Mouse (Mus musculus) urinary bladder, postnatal 25 days (tissue): ENCODE data around the gene Rcc1.

ENCODE experiments used
- DNase-seq: peaks from one replicate; pipeline ENCODE4 v3.0.0; 2022; ENCODE audit warnings: low spot score

Rcc1 gene

GRCm38 (mm10) chr4:132355403-132355802 lies 2.0 kb upstream of the Rcc1 start:
- no peak for DNase-seq

- DNase-seq, result peak; percentile 68
Measured at GRCm38 (mm10) chr4:132354571-132354970, 1.2 kb upstream of the Rcc1 start.

GRCm38 (mm10) chr4:132352739-132353138 lies 666 bp downstream of the Rcc1 start:
- no peak for DNase-seq

- no peak for DNase-seq
Measured at GRCm38 (mm10) chr4:132351401-132351800, 2.0 kb downstream of the Rcc1 start.

- DNase-seq, result no peak
Measured at GRCm38 (mm10) chr4:132350854-132351253, 2.6 kb downstream of the Rcc1 start.

- no peak for DNase-seq
Measured at GRCm38 (mm10) chr4:132350123-132350740, 3.2 kb downstream of the Rcc1 start.

- no peak for DNase-seq
Measured at GRCm38 (mm10) chr4:132349495-132350122, 3.8 kb downstream of the Rcc1 start.

- DNase-seq, result no peak
Measured at GRCm38 (mm10) chr4:132346661-132347060, 6.7 kb downstream of the Rcc1 start.

- no peak for DNase-seq
Measured at GRCm38 (mm10) chr4:132346261-132346660, 7.1 kb downstream of the Rcc1 start.

GRCm38 (mm10) chr4:132345843-132346212 lies 7.6 kb downstream of the Rcc1 start:
- no peak for DNase-seq

GRCm38 (mm10) chr4:132345135-132345842 lies 8.1 kb downstream of the Rcc1 start:
- DNase-seq, result peak; percentile 99

GRCm38 (mm10) chr4:132344403-132345134 lies 8.8 kb downstream of the Rcc1 start:
- no peak for DNase-seq

GRCm38 (mm10) chr4:132341451-132341850 lies 12.0 kb downstream of the Rcc1 start:
- DNase-seq, result no peak

- no peak for DNase-seq
Measured at GRCm38 (mm10) chr4:132338943-132339342, 14.5 kb downstream of the Rcc1 start.

- DNase-seq, result no peak
Measured at GRCm38 (mm10) chr4:132332880-132333279, 20.5 kb downstream of the Rcc1 start.

- no peak for DNase-seq
Measured at GRCm38 (mm10) chr4:132331960-132332359, 21.4 kb downstream of the Rcc1 start.

- DNase-seq, result no peak
Measured at GRCm38 (mm10) chr4:132329835-132330354, 23.5 kb downstream of the Rcc1 start.

- DNase-seq, result peak; percentile 86
Measured at GRCm38 (mm10) chr4:132329115-132329834, 24.1 kb downstream of the Rcc1 start, which contains the start of gene Trnau1ap. Gene Trnau1ap (minus strand): TSS chr4:132329538.

- no peak for DNase-seq
Measured at GRCm38 (mm10) chr4:132328391-132328982, 24.9 kb downstream of the Rcc1 start.

GRCm38 (mm10) chr4:132326481-132326880 lies 26.9 kb downstream of the Rcc1 start:
- DNase-seq, result no peak

GRCm38 (mm10) chr4:132315711-132316110 lies 37.7 kb downstream of the Rcc1 start:
- no peak for DNase-seq
